Mouse (Mus musculus) retina, postnatal 1 day (tissue): Measurements from ENCODE around the gene Pjvk.

Experiments
- DNase-seq: peaks from one replicate; pipeline ENCODE4 v3.0.0-alpha.2; 2012

The Pjvk gene

GRCm38 (mm10) chr2:76672134-76672745, 24.0 kb downstream of the Pjvk start:
- DNase-seq: peak; percentile 16

GRCm38 (mm10) chr2:76672966-76673392, 24.7 kb downstream of the Pjvk start, which contains the start of gene Fkbp7:
Fkbp7 (minus strand) TSS chr2:76673116.
- peak; percentile 95 for DNase-seq

GRCm38 (mm10) chr2:76673472-76674081, 25.3 kb downstream of the Pjvk start:
- peak; percentile 64 for DNase-seq

- DNase-seq: peak; percentile 90
Measured at GRCm38 (mm10) chr2:76674725-76675427, 26.6 kb downstream of the Pjvk start, which contains the start of gene Plekha3. Plekha3 (plus strand) TSS chr2:76675281.

- DNase-seq: no peak
Measured at GRCm38 (mm10) chr2:76675451-76675850, 27.2 kb downstream of the Pjvk start.

- peak; percentile 4 for DNase-seq
Measured at GRCm38 (mm10) chr2:76675949-76676348, 27.7 kb downstream of the Pjvk start.

- DNase-seq: peak; percentile 26
Measured at GRCm38 (mm10) chr2:76676401-76677226, 28.3 kb downstream of the Pjvk start.

GRCm38 (mm10) chr2:76682301-76682700, 34.0 kb downstream of the Pjvk start:
- DNase-seq: no peak

GRCm38 (mm10) chr2:76686986-76687385, 38.7 kb downstream of the Pjvk start:
- no peak for DNase-seq

- no peak for DNase-seq
Measured at GRCm38 (mm10) chr2:76687608-76688007, 39.3 kb downstream of the Pjvk start.

- no peak for DNase-seq
Measured at GRCm38 (mm10) chr2:76688162-76688561, 39.9 kb downstream of the Pjvk start.

- DNase-seq: no peak
Measured at GRCm38 (mm10) chr2:76690436-76691204, 42.3 kb downstream of the Pjvk start.

GRCm38 (mm10) chr2:76693765-76694164, 45.5 kb downstream of the Pjvk start:
- no peak for DNase-seq

- no peak for DNase-seq
Measured at GRCm38 (mm10) chr2:76695290-76695689, 47.0 kb downstream of the Pjvk start.

- no peak for DNase-seq
Measured at GRCm38 (mm10) chr2:76702188-76702587, 53.9 kb downstream of the Pjvk start.

- no peak for DNase-seq
Measured at GRCm38 (mm10) chr2:76702751-76703150, 54.5 kb downstream of the Pjvk start.

GRCm38 (mm10) chr2:76705655-76706054, 57.4 kb downstream of the Pjvk start:
- DNase-seq: no peak
